9 mouse cellular contexts compared by ENCODE assay signal in genomic region chr19:47320331-47320668, GRCm38 (mm10).
DNase-seq lines count a peak whose midpoint lies in the region; ATAC-seq and TF ChIP-seq lines count a peak whose summit lies in the region.
"Had no signal": no experiment of that assay in that cellular context is flagged by ENCODE, and none has a peak within 500 bp of the region (broad histone marks: within the 10 kb centered on the region; RNA-seq: fewer than 3 reads in every experiment).

No protein-coding gene starts in this region.

- WGBS in midbrain, embryonic 12.5 days = 22% methylated on average over 8 of the region's 8 CpGs
- 39% methylated on average over 8 of the region's 8 CpGs for WGBS in midbrain, embryonic 14.5 days
- 18% methylated on average over 8 of the region's 8 CpGs for WGBS in intestine, embryonic 15.5 days
- WGBS in lung, embryonic 15.5 days = 9% methylated on average over 8 of the region's 8 CpGs

- H3K4me1 ChIP-seq in midbrain, embryonic 12.5 days = peaks cover 28% of the 10 kb centered on the region
- peaks cover 15% of the 10 kb centered on the region; the same call in 1 of the 2 replicates for H3K4me1 ChIP-seq in midbrain, embryonic 14.5 days (ENCODE audit: control insufficient read depth, insufficient read depth, low read length)
- H3K4me1 ChIP-seq in embryonic fibroblast, embryonic 13.5 days (ENCODE audit: control insufficient read depth, insufficient read depth, low read length) = peaks cover 23% of the 10 kb centered on the region
- peaks cover 52% of the 10 kb centered on the region for H3K4me1 ChIP-seq in intestine, embryonic 15.5 days (replicated peaks)
- peaks cover 84% of the 10 kb centered on the region for H3K4me1 ChIP-seq in lung, embryonic 15.5 days

- no peaks in the 10 kb centered on the region for H3K9me3 ChIP-seq in midbrain, embryonic 12.5 days
- no peaks in the 10 kb centered on the region for H3K9me3 ChIP-seq in midbrain, embryonic 14.5 days (ENCODE audit: control insufficient read depth, low read length)
- no peaks in the 10 kb centered on the region for H3K9me3 ChIP-seq in intestine, embryonic 15.5 days
- no peaks in the 10 kb centered on the region for H3K9me3 ChIP-seq in lung, embryonic 15.5 days
- H3K9me3 ChIP-seq: megakaryocyte, embryonic 14.5 days had no signal

- TF ChIP-seq CTCF in embryonic fibroblast, embryonic 13.5 days (IDR thresholded peaks at IDR 0.05; ENCODE audit: borderline replicate concordance, insufficient read depth, low read length) = no peak

- TF ChIP-seq POLR2A in embryonic fibroblast, embryonic 13.5 days (IDR thresholded peaks at IDR 0.05; ENCODE audit: low read depth, low read length) = peak; percentile 59

- H3K4me3 ChIP-seq in midbrain, embryonic 12.5 days = no peak overlapping the region
- no peak overlapping the region for H3K4me3 ChIP-seq in midbrain, embryonic 14.5 days (replicated peaks; ENCODE audit: low read depth, low read length)
- H3K4me3 ChIP-seq in embryonic fibroblast, embryonic 13.5 days (ENCODE audit: insufficient read depth, low read length) = peak overlapping the region; percentile 48
- H3K4me3 ChIP-seq in intestine, embryonic 15.5 days (replicated peaks) = no peak overlapping the region
- peak overlapping the region; percentile 44 for H3K4me3 ChIP-seq in lung, embryonic 15.5 days
- H3K4me3 ChIP-seq: megakaryocyte, embryonic 14.5 days had no signal

- H3K9ac ChIP-seq in midbrain, embryonic 12.5 days (replicated peaks) = no peak overlapping the region
- no peak overlapping the region for H3K9ac ChIP-seq in midbrain, embryonic 14.5 days (replicated peaks; ENCODE audit: low read length)
- no peak overlapping the region for H3K9ac ChIP-seq in intestine, embryonic 15.5 days
- H3K9ac ChIP-seq in lung, embryonic 15.5 days = peak overlapping the region; percentile 48

- no peak overlapping the region for H3K27ac ChIP-seq in midbrain, embryonic 12.5 days (replicated peaks)
- no peak overlapping the region for H3K27ac ChIP-seq in midbrain, embryonic 14.5 days (replicated peaks; ENCODE audit: low read depth, low read length)
- H3K27ac ChIP-seq in embryonic fibroblast, embryonic 13.5 days (ENCODE audit: insufficient read depth, low read length) = peak overlapping the region; percentile 84
- H3K27ac ChIP-seq in intestine, embryonic 15.5 days = peak overlapping the region; percentile 49; the same call in 1 of the 2 replicates
- peak overlapping the region; percentile 86 for H3K27ac ChIP-seq in lung, embryonic 15.5 days

- 0 out of 2 replicates have a peak, but pooled peaks cover 2% of the 10 kb centered on the region for H3K27me3 ChIP-seq in midbrain, embryonic 12.5 days
- H3K27me3 ChIP-seq in midbrain, embryonic 14.5 days (ENCODE audit: control insufficient read depth, insufficient read depth, low read length) = no peaks in the 10 kb centered on the region
- H3K27me3 ChIP-seq in intestine, embryonic 15.5 days (replicated peaks) = no peaks in the 10 kb centered on the region
- no peaks in the 10 kb centered on the region for H3K27me3 ChIP-seq in lung, embryonic 15.5 days

- peak; percentile 17; the same call in 1 of the 2 replicates for ATAC-seq in midbrain, embryonic 12.5 days (ENCODE audit: low FRiP score, low read depth)
- no peak for ATAC-seq in midbrain, embryonic 14.5 days (ENCODE audit: low FRiP score, low TSS enrichment)
- 0 out of 2 replicates have a peak, but pooled peaks have one; percentile 26 for ATAC-seq in intestine, embryonic 15.5 days
- peak; percentile 80 for ATAC-seq in lung, embryonic 15.5 days (ENCODE audit: borderline replicate concordance, extremely low read depth, low FRiP score, low TSS enrichment)
- ATAC-seq in cerebellum, adult (ENCODE audit: insufficient number of reproducible peaks, low FRiP score, low TSS enrichment) = no peak

- H3K4me2 ChIP-seq in midbrain, embryonic 12.5 days (replicated peaks) = no peak overlapping the region
- no peak overlapping the region for H3K4me2 ChIP-seq in midbrain, embryonic 14.5 days (ENCODE audit: low read length)
- H3K4me2 ChIP-seq in intestine, embryonic 15.5 days (replicated peaks) = peak overlapping the region; percentile 36; the same call in 1 of the 2 replicates
- peak overlapping the region; percentile 62 for H3K4me2 ChIP-seq in lung, embryonic 15.5 days

- no peaks in the 10 kb centered on the region for H3K36me3 ChIP-seq in midbrain, embryonic 12.5 days
- H3K36me3 ChIP-seq in midbrain, embryonic 14.5 days (ENCODE audit: control insufficient read depth, insufficient read depth, low read length) = no peaks in the 10 kb centered on the region
- H3K36me3 ChIP-seq in intestine, embryonic 15.5 days = no peaks in the 10 kb centered on the region
- no peaks in the 10 kb centered on the region for H3K36me3 ChIP-seq in lung, embryonic 15.5 days

- DNase-seq in midbrain, embryonic 14.5 days = no peak
- no peak for DNase-seq in spleen, postnatal 14 days (ENCODE audit: low spot score in 2 of 2)
- DNase-seq in right cerebral cortex, adult 18-20 months = no peak

Comparison
In these comparisons a context has a peak if more than half of its experiments do, and no peak if none do; other contexts are left out.
1. ATAC-seq: peak in midbrain, embryonic 12.5 days (single experiment), intestine, embryonic 15.5 days (single experiment) and lung, embryonic 15.5 days (single experiment); none in midbrain, embryonic 14.5 days (single experiment) and cerebellum, adult (single experiment).
2. H3K27ac ChIP-seq: peak in embryonic fibroblast, embryonic 13.5 days (single experiment), intestine, embryonic 15.5 days (single experiment) and lung, embryonic 15.5 days (single experiment); none in midbrain, embryonic 12.5 days (single experiment) and midbrain, embryonic 14.5 days (single experiment).
3. H3K4me2 ChIP-seq: peak in intestine, embryonic 15.5 days (single experiment) and lung, embryonic 15.5 days (single experiment); none in midbrain, embryonic 12.5 days (single experiment) and midbrain, embryonic 14.5 days (single experiment).
4. H3K4me3 ChIP-seq: peak in embryonic fibroblast, embryonic 13.5 days (single experiment) and lung, embryonic 15.5 days (single experiment); none in midbrain, embryonic 12.5 days (single experiment), midbrain, embryonic 14.5 days (single experiment) and intestine, embryonic 15.5 days (single experiment).